Mouse (Mus musculus) monocyte, adult 5-6 weeks (primary cell): Measurements from ENCODE around the gene Slc39a9. TPM values are rescaled to one million over a fixed set of nuclear protein-coding genes. Genes with fewer than 3 reads are reported as not detected.

ENCODE experiments used
- ATAC-seq: fragments of 153-309, 156-312 bp; replicated peaks from 2 replicates; pipeline ENCODE4 v1.8.0; 2017; ENCODE audit warnings: mild to moderate bottlenecking; ENCODE audit not compliant: low TSS enrichment, insufficient number of reproducible peaks, severe bottlenecking, poor library complexity, low FRiP score
- total RNA-seq: library from RNA; stranded (forward); fragments of 200-1000, 200-491, 200-594 nt; gene quantifications from 3 replicates; pipeline ENCODE4 v1.2.3, GENCODE M21; 2017

Gene Slc39a9
- total RNA-seq, 1 experiment from 2014 or later: 8.6 TPM

DNA sequence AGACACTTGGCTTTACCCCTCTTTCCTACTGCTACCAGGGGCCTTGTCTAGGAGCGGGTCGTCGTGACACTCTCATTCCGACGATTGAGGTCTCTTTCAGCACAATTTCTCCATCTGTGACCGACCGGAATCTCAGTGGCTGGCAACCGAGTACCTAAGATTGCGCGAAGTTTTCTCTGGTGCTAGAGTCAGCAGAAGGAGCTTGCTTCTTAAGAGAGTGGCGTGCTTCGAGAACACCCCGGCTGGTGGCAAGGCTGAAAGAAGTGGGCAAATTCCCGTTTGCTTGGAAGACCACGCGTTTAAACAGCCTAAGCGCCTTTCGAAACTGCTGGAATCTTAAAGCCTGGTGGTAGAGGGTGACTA, 804 bp downstream of the Slc39a9 start:
- ATAC-seq: no peak

DNA sequence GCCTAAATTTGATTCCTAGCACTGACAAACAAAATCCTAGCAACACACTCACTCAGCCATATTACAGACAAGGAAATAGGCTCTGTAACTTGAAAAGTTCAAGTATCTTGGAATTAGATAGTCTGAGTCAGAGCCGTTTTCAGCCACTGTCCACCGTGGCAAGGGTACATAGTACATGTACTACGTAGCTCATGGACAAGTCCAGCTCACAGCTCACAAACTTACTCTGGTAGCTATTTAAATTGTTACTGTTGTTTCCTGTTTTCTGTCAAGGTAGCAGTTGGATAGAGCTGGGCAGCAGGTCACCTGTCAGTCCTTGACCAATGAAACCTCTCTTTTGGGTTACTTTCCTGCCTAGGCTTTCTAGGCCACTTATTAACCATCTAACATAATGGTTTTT, 2.7 kb downstream of the Slc39a9 start:
- no peak for ATAC-seq

- no peak for ATAC-seq
These were observed 10.4 kb downstream of the Slc39a9 start for GRCm38 (mm10) chr12:80653951-80654658.

DNA sequence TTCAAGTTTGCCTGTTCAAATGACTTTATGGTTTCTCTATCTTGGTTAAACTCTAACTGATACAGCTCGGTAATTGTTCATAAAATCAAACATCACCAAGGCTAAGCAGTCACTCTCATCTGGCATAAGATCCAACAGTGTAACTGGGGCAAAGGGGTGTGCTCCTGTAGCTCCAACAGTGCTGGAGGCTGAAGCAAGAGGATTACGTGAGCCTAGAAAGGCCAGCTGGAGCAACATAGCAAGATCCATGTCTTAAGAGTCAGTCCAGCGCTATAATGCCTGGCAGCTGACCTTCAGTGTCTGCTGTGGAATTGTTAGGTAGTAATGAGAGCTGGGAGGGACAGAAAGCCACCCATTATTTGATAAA, 11.0 kb downstream of the Slc39a9 start:
- no peak for ATAC-seq

- no peak for ATAC-seq
These were observed 15.0 kb downstream of the Slc39a9 start for GRCm38 (mm10) chr12:80658661-80659060.

- ATAC-seq: no peak
These were observed 18.6 kb downstream of the Slc39a9 start for GRCm38 (mm10) chr12:80662322-80662721.

- no peak for ATAC-seq
These were observed 20.3 kb downstream of the Slc39a9 start for GRCm38 (mm10) chr12:80663935-80664334.

DNA sequence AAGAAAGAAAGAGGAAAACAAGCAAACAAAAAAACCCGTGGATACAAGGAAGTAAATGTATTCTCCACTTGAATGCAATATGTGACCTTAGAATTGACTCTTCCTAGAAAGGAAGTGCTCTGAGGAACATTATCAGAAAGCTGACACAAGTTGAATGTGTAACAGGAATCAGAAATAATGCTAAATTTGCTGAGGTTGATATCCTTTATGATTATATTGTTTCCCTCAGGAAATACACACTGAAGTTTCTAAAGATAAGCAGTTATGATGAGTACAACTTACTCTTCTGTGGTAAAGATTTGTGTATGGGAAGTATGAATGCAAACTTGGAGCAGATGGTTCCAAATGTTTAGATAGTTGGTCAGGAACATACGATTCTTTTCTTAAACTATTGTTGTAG, 24.7 kb downstream of the Slc39a9 start:
- no peak for ATAC-seq

DNA sequence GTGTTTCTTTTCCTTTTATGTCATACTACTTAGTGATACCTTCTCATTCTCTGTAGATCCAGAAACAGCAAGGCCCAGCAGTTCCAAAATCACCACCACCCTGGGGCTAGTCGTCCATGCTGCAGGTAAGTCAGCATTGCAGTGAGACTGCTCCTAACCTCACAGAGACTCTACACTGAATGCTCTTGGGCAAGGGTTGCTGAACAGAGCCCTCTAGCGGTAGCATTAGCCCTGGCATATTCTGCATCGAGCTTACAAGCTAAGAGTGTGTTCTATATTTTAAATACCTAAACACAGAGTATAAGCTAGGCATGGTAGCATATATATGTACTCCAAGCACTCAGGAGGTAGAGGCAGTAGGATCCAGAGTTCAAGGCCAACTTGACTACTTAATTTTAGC, 29.5 kb downstream of the Slc39a9 start:
- no peak for ATAC-seq

DNA sequence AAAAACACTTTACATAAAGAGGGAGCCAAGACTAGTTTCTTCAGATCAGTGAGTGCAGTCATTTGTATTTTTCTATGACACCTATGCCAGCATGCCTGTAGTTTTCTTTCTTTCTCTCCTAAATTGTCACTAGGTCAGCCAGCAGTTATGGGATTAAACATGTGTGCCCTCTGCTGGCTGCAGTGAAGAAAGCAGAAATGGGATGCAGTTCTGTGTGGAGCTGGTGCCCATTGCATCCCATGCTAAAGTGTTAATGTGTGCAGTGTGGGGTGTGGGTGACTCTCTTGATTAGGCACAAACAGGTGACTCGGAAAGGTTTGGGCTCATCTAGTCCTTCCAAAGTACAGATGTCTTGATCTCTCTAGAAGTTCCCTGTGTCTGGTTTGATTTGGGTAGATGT, 37.7 kb downstream of the Slc39a9 start:
- ATAC-seq: no peak

DNA sequence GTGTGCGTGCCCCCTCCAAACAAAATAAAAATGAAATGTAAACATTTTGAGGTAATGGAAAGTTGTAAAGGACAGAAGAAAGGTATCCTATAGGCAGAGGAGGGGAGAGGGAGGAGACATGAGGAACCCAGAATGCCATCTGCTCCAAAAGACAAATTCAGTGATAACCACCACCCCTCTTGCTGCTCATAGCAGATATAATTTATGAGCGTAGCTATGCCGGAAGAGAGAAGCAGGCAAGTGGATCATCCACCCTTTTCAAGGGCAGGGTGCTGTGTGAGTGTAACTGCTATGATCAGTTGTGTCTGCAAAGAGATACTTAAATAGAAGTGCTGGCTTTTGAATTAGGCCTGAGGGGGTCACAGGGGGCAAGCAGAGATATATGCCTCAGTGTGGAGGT, 39.9 kb downstream of the Slc39a9 start:
- no peak for ATAC-seq

DNA sequence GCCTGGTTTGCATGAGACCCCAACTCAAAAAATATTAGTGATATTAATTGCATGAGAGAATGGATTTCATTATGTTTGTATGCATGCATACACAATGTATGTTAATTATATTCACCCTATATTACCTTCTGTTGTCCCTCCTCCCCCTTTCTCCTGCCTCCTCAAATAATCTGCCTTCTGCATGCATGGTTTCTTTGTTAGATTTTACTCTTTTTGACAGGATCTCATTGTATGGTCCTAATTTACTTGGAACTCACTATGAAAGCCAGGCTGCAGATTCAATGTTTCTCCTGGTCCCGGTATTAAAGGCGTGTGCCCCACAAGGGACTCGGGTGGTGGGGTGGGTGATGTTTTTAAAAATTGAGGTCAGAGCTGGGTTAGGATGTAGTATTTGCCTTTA, 40.6 kb downstream of the Slc39a9 start:
- ATAC-seq: no peak

GRCm38 (mm10) chr12:80687788-80688211, 44.1 kb downstream of the Slc39a9 start:
- no peak for ATAC-seq

DNA sequence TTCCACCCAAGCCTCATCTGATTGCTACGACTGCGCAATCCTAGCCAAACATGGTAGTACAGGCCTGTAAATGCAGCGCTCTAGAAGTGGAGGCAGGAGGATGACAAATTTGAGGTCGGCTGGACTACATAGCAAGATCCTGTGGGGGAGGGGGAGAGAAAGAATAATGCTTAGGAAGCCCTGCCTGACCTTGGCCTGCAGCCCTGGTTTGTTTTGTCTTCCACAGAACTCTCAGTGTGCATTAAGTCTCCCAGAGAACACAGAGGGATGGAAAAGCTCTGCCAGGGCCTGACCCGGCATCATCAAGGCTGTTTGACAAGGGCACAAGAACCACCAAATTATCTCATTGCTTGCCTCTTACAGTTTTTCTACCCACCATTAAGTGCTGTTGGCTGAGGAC, 46.0 kb downstream of the Slc39a9 start:
- no peak for ATAC-seq

- no peak for ATAC-seq
These were observed 48.0 kb downstream of the Slc39a9 start for GRCm38 (mm10) chr12:80691671-80692091.

GRCm38 (mm10) chr12:80692269-80692972, 48.7 kb downstream of the Slc39a9 start, which contains the start of gene Plekhd1:
Gene Plekhd1 (plus strand): TSS chr12:80692591.
- ATAC-seq: no peak

GRCm38 (mm10) chr12:80693700-80694099, 50.0 kb downstream of the Slc39a9 start:
- ATAC-seq: no peak

DNA sequence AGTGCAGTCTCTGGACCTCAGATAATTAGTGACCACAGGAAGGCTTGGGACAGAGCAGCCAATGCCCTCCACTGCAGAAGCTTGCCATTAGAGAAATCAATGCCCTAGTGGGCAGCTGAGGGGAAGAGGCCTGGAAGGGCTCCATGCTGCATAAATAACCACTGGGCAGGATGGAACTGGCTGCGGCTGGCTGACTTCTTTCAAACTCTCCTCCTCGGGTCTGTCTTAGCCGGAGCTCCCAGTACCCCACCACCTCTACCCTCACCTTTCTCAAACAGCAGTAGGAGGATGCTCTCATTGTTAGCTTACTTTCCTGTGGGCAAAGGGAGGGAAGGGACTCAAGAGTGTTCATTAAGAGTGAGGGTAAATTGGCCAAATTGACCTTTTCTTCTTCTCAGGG, 51.3 kb downstream of the Slc39a9 start:
- ATAC-seq: no peak

GRCm38 (mm10) chr12:80698526-80699143, 55.0 kb downstream of the Slc39a9 start:
- ATAC-seq: no peak

DNA sequence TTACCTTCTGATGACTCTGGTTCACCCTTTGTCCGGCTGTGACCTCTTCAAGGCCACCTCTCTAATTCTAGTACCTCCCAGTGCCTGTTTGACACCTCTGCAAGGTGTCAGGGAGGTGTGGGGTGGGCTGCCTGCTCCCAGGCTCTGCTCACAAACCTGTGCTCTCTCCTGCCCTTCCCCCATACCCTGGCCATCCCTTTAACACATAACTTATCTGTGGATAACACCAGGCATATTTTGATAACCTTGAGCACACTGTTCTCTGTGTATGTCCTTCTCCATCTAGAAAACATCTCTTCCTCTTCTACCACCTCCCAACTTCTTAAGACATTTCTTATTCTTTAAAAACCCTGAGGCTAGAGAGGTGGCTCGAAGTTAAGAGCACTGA, 55.5 kb downstream of the Slc39a9 start:
- no peak for ATAC-seq
